Mouse (Mus musculus): ENCODE measurements around the gene Rabep2.

Gene Rabep2

GRCm38 (mm10) chr7:126494120-126494519, 65.6 kb downstream of the Rabep2 start:
- no peak for DNase-seq (ENCODE audit: inconsistent ontology term)

GRCm38 (mm10) chr7:126496475-126496874, 67.9 kb downstream of the Rabep2 start:
- no peak for DNase-seq (ENCODE audit: inconsistent ontology term)

- DNase-seq (ENCODE audit: inconsistent ontology term), result no peak
These were observed 69.4 kb downstream of the Rabep2 start for GRCm38 (mm10) chr7:126497966-126498365.

All from Muller cell, postnatal 12 days (primary cell).